Mouse (Mus musculus): ENCODE data around the gene Olfr721-ps1. TPM values are rescaled to one million over a fixed set of nuclear protein-coding genes. Genes with fewer than 3 reads are reported as not detected.

Olfr721-ps1 gene
- polyA plus RNA-seq (2012; rRNA removed) = not detected in 2 replicates

DNA sequence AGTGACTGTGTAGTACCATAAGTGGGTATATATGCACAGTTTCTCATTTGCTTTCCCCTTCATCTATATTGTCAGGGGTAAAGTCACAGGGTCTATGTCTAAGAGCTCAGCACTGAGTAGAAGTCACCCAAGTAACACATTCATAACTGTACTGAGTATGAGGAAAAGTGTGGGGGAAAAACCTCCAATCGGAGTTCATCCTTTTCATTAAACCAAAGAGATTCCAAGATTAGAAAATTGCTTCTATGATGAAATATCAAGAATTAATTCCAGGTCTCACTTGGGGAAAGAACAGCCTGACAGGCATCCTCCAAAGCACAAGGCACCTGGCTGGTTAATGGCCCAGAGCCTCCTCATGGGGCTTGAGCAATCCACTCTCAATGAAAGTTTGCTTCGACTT is at the start of gene Olfr721-ps1:
Gene Olfr721-ps1 (plus strand): TSS at position 301 of the 400 bp plus-strand sequence.

Other genes starting within 250 kb of the Olfr721-ps1 start
- gene Olfr720, start 214.5 kb upstream of the Olfr721-ps1 start, polyA plus RNA-seq (2012; rRNA removed) = not detected in 2 replicates
- gene Olfr31, start 78.5 kb upstream of the Olfr721-ps1 start, polyA plus RNA-seq (2012; rRNA removed) = not detected in 2 replicates
- 67.2 and 80.5 TPM in 2 replicates for gene Il3ra, start 55.0 kb upstream of the Olfr721-ps1 start, polyA plus RNA-seq (2012; rRNA removed)

Measured in ovary, adult 2 months (tissue).